Mouse (Mus musculus) gastrocnemius, postnatal 10 days (tissue): ENCODE data around the gene Capn3. TPM values are rescaled to one million over a fixed set of nuclear protein-coding genes. Genes with fewer than 3 reads are reported as not detected.

Experiments
- DNase-seq: peaks from one replicate; pipeline ENCODE4 v3.0.0; 2021; ENCODE audit warnings: mixed read lengths
- total RNA-seq, 2 experiments: library from RNA; stranded (reverse); gene quantifications; 2 replicates each; pipeline ENCODE4 v1.2.3; 2021

Capn3 gene
- total RNA-seq, 2 experiments from 2014 or later = 92.4 to 94.1 TPM

GRCm38 (mm10) chr2:120482506-120483389 lies 26.9 kb downstream of the Capn3 start:
- no peak for DNase-seq

- no peak for DNase-seq
Observed at GRCm38 (mm10) chr2:120484241-120484640, 28.4 kb downstream of the Capn3 start.

GRCm38 (mm10) chr2:120493254-120493653 lies 37.4 kb downstream of the Capn3 start:
- DNase-seq = no peak

GRCm38 (mm10) chr2:120496511-120496910 lies 40.7 kb downstream of the Capn3 start:
- no peak for DNase-seq

- DNase-seq = no peak
Observed at GRCm38 (mm10) chr2:120499971-120500471, 44.2 kb downstream of the Capn3 start.

- no peak for DNase-seq
Observed at GRCm38 (mm10) chr2:120501136-120501918, 45.5 kb downstream of the Capn3 start.

- DNase-seq = no peak
Observed at GRCm38 (mm10) chr2:120501931-120502604, 46.2 kb downstream of the Capn3 start.

- DNase-seq = peak; percentile 31
Observed at GRCm38 (mm10) chr2:120502605-120502990, 46.8 kb downstream of the Capn3 start.

GRCm38 (mm10) chr2:120503094-120503493 lies 47.3 kb downstream of the Capn3 start:
- no peak for DNase-seq

- DNase-seq = no peak
Observed at GRCm38 (mm10) chr2:120503992-120504391, 48.2 kb downstream of the Capn3 start.

- DNase-seq = no peak
Observed at GRCm38 (mm10) chr2:120514181-120514580, 58.4 kb downstream of the Capn3 start.

GRCm38 (mm10) chr2:120518547-120519210 lies 62.9 kb downstream of the Capn3 start:
- no peak for DNase-seq

- DNase-seq = no peak
Observed at GRCm38 (mm10) chr2:120526771-120527170, 71.0 kb downstream of the Capn3 start.

GRCm38 (mm10) chr2:120529531-120529930 lies 73.7 kb downstream of the Capn3 start:
- no peak for DNase-seq

GRCm38 (mm10) chr2:120531223-120531622 lies 75.4 kb downstream of the Capn3 start:
- DNase-seq = no peak

GRCm38 (mm10) chr2:120539333-120539732 lies 83.5 kb downstream of the Capn3 start:
- DNase-seq = peak; percentile 5

- peak; percentile 69 for DNase-seq
Observed at GRCm38 (mm10) chr2:120539778-120540208, 84.0 kb downstream of the Capn3 start.

- no peak for DNase-seq
Observed at GRCm38 (mm10) chr2:120544732-120545131, 88.9 kb downstream of the Capn3 start.
